In genomic region chr10:16681001-16681400, GRCm38 (mm10) we compare ENCODE assay signal across 22 mouse cellular contexts.
"Had no signal": no experiment of that assay in that cellular context is flagged by ENCODE, and none has a peak within 500 bp of the region (broad histone marks: within the 10 kb centered on the region; RNA-seq: fewer than 3 reads in every experiment).

No protein-coding gene starts in this region.

- ATAC-seq: hindbrain, embryonic 16.5 days; hindbrain, postnatal 0 days; inflammation-experienced regulatory T-cells, adult 6 months; intestine, embryonic 15.5 days; intestine, embryonic 16.5 days; intestine, postnatal 0 days had no signal

- DNase-seq: heart, postnatal 10 days; heart, postnatal 14 days; heart, postnatal 36 days; heart, postnatal 4 days; kidney, adult 11 months; kidney, adult 18-20 months; kidney, adult 2 months; kidney, adult 8-10 months; kidney, adult 9 months; kidney, postnatal 10 days; kidney, postnatal 14 days; kidney, postnatal 25 days; kidney, postnatal 36 days; kidney, postnatal 4 days; layer of hippocampus, adult 9-11 months; layer of hippocampus, postnatal 36 days had no signal
